In genomic region chr2:13603636-13604035, GRCm38 (mm10) we compare ENCODE assay signal across 5 mouse cellular contexts. TPM values are rescaled to one million over a fixed set of nuclear protein-coding genes. Genes with fewer than 3 reads are reported as not detected.
A peak's percentile ranks its signal among the peaks of the same experiment; 100 is the strongest.
DNase-seq lines count a peak whose midpoint lies in the region; ATAC-seq and TF ChIP-seq lines count a peak whose summit lies in the region.
"Not testable (repeated sequence)": the region's sequence is repeated elsewhere in the genome, so short reads cannot be mapped to it uniquely, and the experiment has no call there.

No protein-coding gene starts in this region.

- not testable (repeated sequence) for H3K9me3 ChIP-seq in liver, embryonic 11.5 days (ENCODE audit: control insufficient read depth, low read length); liver, embryonic 14.5 days (ENCODE audit: control insufficient read depth, low read length); liver, postnatal 0 days (ENCODE audit: low read length)

- DNase-seq in c-Kit-negative CD71-positive TER-119-positive erythroid progenitor cells, embryonic 14.5 days (ENCODE audit: low read depth, low spot score) = peak; percentile 27
- DNase-seq in heart, adult 11 months = peak; percentile 44
- DNase-seq in liver, embryonic 11.5 days (ENCODE audit: low spot score); liver, postnatal 0 days: not testable (repeated sequence)
- DNase-seq in liver, embryonic 14.5 days (ENCODE audit: low read depth in 3 of 3, low spot score in 3 of 3) = peak; percentile 19 to 38 (median 33)

- TF ChIP-seq CTCF in liver, embryonic 14.5 days (IDR thresholded peaks at IDR 0.05; ENCODE audit: low read depth); liver, postnatal 0 days (IDR thresholded peaks at IDR 0.05; ENCODE audit: low read depth): not testable (repeated sequence)

- WGBS in liver, embryonic 11.5 days = 34% methylated on average over 5 of the region's 5 CpGs
- 14% methylated on average over 5 of the region's 5 CpGs for WGBS in liver, embryonic 14.5 days (ENCODE audit: insufficient replicate concordance)
- WGBS in liver, postnatal 0 days (ENCODE audit: insufficient replicate concordance) = 28% methylated on average over 4 of the region's 5 CpGs

- not testable (repeated sequence) for H3K4me2 ChIP-seq in liver, embryonic 11.5 days; liver, postnatal 0 days (ENCODE audit: low read depth, low read length)
- H3K4me2 ChIP-seq in liver, embryonic 14.5 days (ENCODE audit: low read depth) = peak overlapping the region; percentile 49

- not testable (repeated sequence) for H3K36me3 ChIP-seq in liver, embryonic 11.5 days (ENCODE audit: control insufficient read depth, insufficient read depth, low read length); liver, embryonic 14.5 days (replicated peaks; ENCODE audit: control insufficient read depth, insufficient read depth, low read depth); liver, postnatal 0 days (replicated peaks; ENCODE audit: insufficient read depth, low read length)

- ATAC-seq in liver, embryonic 11.5 days (replicated peaks; ENCODE audit: low FRiP score) = peak; percentile 96
- ATAC-seq in liver, embryonic 14.5 days (ENCODE audit: insufficient read depth) = peak; percentile 93
- ATAC-seq in liver, postnatal 0 days = peak; percentile 83

- not testable (repeated sequence) for H3K4me1 ChIP-seq in liver, embryonic 11.5 days (replicated peaks; ENCODE audit: control insufficient read depth, insufficient read depth, low read length); liver, postnatal 0 days (ENCODE audit: insufficient read depth)
- H3K4me1 ChIP-seq in liver, embryonic 14.5 days (replicated peaks; ENCODE audit: control insufficient read depth in 2 of 2, insufficient read depth in 2 of 2, low read length in 1 of 2) = peaks cover 12 to 13% of the 10 kb centered on the region in 2 experiments

- H3K4me3 ChIP-seq in liver, embryonic 11.5 days (ENCODE audit: low read depth, low read length); liver, embryonic 14.5 days (ENCODE audit: insufficient read depth in 1 of 2, low read depth in 2 of 2, low read length in 2 of 2); liver, postnatal 0 days (ENCODE audit: low read depth, low read length): not testable (repeated sequence)

- not testable (repeated sequence) for H3K9ac ChIP-seq in liver, embryonic 11.5 days (ENCODE audit: low read depth, low read length); liver, embryonic 14.5 days (replicated peaks); liver, postnatal 0 days (replicated peaks)

- H3K27me3 ChIP-seq in liver, embryonic 11.5 days (replicated peaks; ENCODE audit: control insufficient read depth, insufficient read depth, low read length); liver, embryonic 14.5 days (ENCODE audit: control insufficient read depth, insufficient read depth, low read length); liver, postnatal 0 days (ENCODE audit: insufficient read depth, low read length): not testable (repeated sequence)

- TF ChIP-seq EP300 in liver, embryonic 14.5 days (IDR thresholded peaks at IDR 0.05; ENCODE audit: low read depth) = peak; percentile 64
- TF ChIP-seq EP300 in liver, postnatal 0 days (IDR thresholded peaks at IDR 0.05; ENCODE audit: low read depth) = not testable (repeated sequence)

- not testable (repeated sequence) for H3K27ac ChIP-seq in liver, embryonic 11.5 days (ENCODE audit: low read depth, low read length); liver, postnatal 0 days (ENCODE audit: low read depth)
- peak overlapping the region; percentile 70 for H3K27ac ChIP-seq in liver, embryonic 14.5 days

RNA-seq across cellular contexts. Expression of gene Vim, which starts 29.9 kb away (rescaled TPM):
- polyA plus RNA-seq in liver, embryonic 11.5 days (2014; fragmentation: Nextera tagmentation; extraction: Ambion mirVana) = 222 and 235 TPM in 2 replicates
- 59.5 and 98.0 TPM in 2 replicates for polyA plus RNA-seq in liver, embryonic 14.5 days (2012; rRNA removed)
- polyA plus RNA-seq in liver, embryonic 14.5 days (2014; fragmentation: Nextera tagmentation; extraction: Ambion mirVana) = 65.0 and 70.8 TPM in 2 replicates
- polyA plus RNA-seq in liver, postnatal 0 days (2015; fragmentation: Nextera tagmentation; extraction: Ambion mirVana) = 97.4 and 105 TPM in 2 replicates

RNA-seq across cellular contexts. Expression of gene Trdmt1, which starts 59.2 kb away (rescaled TPM):
- polyA plus RNA-seq in liver, embryonic 11.5 days (2014; fragmentation: Nextera tagmentation; extraction: Ambion mirVana) = 10.2 and 13.4 TPM in 2 replicates
- polyA plus RNA-seq in liver, embryonic 14.5 days (2012; rRNA removed) = 1.9 and 2.8 TPM in 2 replicates
- polyA plus RNA-seq in liver, embryonic 14.5 days (2014; fragmentation: Nextera tagmentation; extraction: Ambion mirVana) = 5.4 and 5.5 TPM in 2 replicates
- 4.1 and 4.4 TPM in 2 replicates for polyA plus RNA-seq in liver, postnatal 0 days (2015; fragmentation: Nextera tagmentation; extraction: Ambion mirVana)
